Mouse (Mus musculus): Measurements from ENCODE around the gene Asic3.

Gene Asic3

GRCm38 (mm10) chr5:24413042-24413693 is at the start of gene Asic3:
TSS of gene Asic3 (plus strand) at chr5:24413392.
- no peak for DNase-seq (ENCODE audit: low spot score)

- no peak for DNase-seq (ENCODE audit: low spot score)
Measured at GRCm38 (mm10) chr5:24363467-24363866, 49.7 kb upstream of the Asic3 start.

DNA sequence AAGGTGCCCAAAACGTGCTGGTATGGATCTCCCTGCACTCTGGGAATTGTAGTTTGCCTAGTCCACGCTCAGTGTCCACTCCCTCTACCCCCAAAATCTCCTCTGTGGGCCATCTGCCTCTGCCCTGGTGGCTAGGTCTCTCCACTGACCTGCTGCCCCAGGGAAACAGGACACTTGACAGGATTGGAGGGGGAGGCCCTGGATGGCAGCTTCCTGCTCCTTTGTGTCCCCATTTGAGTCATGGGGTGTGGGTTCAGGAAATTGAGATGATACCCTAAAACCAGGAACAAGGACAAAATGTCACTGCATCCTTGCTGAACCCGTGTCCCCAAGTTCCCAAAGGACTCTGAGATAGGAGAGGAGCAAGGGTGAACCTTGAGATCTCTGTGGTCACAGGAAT is 49.1 kb upstream of the Asic3 start:
- no peak for DNase-seq (ENCODE audit: low spot score)

DNA sequence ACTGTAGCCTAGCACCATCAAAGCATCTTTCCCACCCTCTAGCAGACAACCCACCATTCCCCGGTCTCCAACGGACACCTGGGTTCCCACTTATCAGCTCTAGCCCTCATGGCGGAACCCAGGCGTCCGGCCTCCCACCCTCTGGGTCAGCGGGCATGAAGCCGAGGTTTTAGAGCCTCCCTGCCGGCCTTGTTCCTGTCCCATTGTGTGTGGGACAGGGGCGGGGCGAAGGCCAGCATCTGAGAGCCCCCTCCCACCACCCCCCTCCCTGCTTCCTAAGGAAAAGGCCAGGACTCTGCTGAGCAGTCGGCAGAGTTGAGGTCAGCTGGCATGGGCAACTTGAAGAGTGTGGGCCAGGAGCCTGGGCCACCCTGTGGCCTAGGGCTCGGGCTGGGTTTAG is 48.7 kb upstream of the Asic3 start, which contains the start of gene Nos3:
Nos3 (plus strand) TSS at position 303 of the 400 bp plus-strand sequence.
- no peak for DNase-seq (ENCODE audit: low spot score)

DNA sequence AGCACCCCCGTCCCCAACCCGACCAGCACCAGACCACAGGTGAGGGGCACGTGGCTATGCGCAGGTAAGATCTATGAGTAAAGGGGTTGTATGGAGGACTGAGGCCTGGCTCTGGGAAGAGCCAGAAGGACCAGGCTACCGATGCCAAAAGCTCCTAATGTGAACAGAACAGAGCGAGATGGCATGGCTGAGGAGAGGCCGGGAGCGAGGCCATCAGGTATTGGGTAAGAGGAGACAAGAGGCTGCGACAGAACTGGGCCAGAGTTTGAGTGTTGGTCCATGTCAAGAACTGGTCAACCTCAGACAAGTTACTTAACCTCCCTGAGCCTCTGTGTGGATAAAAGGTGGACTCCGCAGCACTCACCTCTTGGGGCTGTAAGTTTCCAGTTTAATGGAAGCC is 48.2 kb upstream of the Asic3 start:
- DNase-seq (ENCODE audit: low spot score), result no peak

GRCm38 (mm10) chr5:24365528-24365927 is 47.7 kb upstream of the Asic3 start:
- DNase-seq (ENCODE audit: low spot score), result no peak

GRCm38 (mm10) chr5:24366426-24366825 is 46.8 kb upstream of the Asic3 start:
- no peak for DNase-seq (ENCODE audit: low spot score)

DNA sequence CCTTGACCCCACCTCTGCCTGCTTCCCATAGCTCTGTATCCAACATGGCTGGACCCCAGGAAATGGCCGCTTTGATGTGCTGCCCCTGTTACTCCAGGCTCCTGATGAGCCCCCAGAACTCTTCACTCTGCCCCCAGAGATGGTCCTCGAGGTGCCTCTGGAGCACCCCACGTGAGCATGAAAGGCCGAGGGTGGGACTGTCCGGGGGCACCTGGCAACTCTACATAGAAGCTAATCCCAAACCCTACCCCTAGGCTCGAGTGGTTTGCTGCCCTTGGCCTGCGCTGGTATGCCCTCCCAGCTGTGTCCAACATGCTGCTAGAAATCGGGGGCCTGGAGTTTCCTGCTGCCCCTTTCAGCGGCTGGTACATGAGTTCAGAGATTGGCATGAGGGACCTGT is 43.4 kb upstream of the Asic3 start:
- DNase-seq (ENCODE audit: low spot score), result no peak

DNA sequence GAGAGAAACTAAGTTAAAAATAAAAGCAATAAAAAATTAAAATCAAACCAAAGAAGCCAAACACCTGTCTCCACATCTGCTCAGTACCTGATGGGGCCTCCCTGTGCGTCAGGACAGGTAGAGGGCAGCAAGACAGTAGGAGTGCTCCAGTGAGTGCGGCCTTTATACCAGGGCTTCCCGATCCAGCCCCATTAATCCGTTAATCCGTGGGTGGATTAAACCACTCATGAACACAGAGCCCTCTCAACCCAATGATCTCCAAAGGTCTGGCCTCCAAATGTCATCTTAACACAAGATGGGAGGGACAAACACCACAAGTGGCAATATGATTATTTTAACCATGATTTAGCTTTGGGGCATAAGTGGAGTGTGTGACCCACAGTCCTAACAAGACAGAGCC is 39.4 kb upstream of the Asic3 start:
- DNase-seq (ENCODE audit: low spot score), result no peak

GRCm38 (mm10) chr5:24374216-24374615 is 39.0 kb upstream of the Asic3 start:
- no peak for DNase-seq (ENCODE audit: low spot score)

GRCm38 (mm10) chr5:24374666-24375328 is 38.4 kb upstream of the Asic3 start:
- DNase-seq (ENCODE audit: low spot score), result no peak

DNA sequence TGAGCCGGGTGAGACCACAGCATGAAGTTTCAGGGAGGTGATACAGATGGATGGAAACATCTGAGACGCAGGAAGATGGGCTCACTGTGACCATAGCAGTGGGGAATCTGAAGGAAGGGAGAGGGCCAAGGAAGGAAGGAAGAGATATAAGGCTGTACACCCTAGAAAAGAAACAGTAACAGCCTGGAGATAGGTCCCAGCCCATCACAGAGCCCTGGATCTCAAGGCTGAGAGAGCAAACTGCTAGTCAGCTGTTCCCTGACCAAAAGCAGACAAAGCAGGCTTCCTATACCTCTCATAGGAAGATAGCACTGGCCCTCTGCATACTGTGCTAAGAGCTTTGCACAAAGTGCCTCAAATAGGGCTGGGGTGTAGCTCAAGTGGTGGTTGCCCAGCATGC is 34.5 kb upstream of the Asic3 start:
- no peak for DNase-seq (ENCODE audit: low spot score)

GRCm38 (mm10) chr5:24379501-24379900 is 33.7 kb upstream of the Asic3 start:
- DNase-seq (ENCODE audit: low spot score), result no peak

DNA sequence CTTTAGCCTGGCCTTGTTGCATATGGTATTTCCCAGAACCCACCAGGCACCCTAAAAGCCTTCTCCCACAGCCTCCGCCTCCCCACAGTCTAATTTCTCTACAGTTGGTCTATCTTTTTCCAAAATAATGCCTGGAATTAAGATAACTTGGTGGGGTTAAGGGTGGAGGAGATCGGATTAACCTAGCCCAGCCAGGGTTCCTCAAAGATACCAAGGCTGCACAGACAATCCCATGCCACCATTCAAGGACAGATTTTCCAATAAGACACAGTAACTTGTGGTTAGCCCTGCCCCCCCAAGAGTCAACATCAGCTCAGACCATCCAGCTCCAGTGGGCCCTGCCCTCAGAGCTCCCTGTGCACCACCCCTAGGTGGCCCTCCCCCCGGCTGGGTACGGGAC is 32.7 kb upstream of the Asic3 start:
- DNase-seq (ENCODE audit: low spot score), result no peak

DNA sequence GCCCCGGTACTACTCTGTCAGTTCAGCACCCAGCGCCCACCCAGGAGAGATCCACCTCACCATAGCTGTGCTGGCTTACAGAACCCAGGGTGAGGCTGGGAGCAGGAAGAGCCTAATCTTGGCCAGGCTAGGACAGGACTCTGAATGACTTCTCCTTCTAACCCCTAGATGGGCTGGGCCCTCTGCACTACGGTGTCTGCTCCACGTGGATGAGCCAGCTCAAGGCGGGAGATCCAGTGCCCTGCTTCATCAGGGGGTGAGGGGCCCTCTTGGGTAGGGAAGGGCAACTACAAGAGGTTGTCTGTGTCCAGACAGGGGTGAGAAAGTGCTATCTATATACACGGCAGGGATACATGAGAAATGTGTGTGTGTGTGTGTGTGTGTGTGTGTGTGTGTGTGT is 31.7 kb upstream of the Asic3 start:
- DNase-seq (ENCODE audit: low spot score), result no peak

- no peak for DNase-seq (ENCODE audit: low spot score)
Measured at GRCm38 (mm10) chr5:24381988-24382387, 31.2 kb upstream of the Asic3 start.

- DNase-seq (ENCODE audit: low spot score), result peak; percentile 94
Measured at GRCm38 (mm10) chr5:24383026-24383859, 29.9 kb upstream of the Asic3 start.

- peak; percentile 46 for DNase-seq (ENCODE audit: low spot score)
Measured at GRCm38 (mm10) chr5:24384407-24384806, 28.8 kb upstream of the Asic3 start.

- no peak for DNase-seq (ENCODE audit: low spot score)
Measured at GRCm38 (mm10) chr5:24385374-24385773, 27.8 kb upstream of the Asic3 start.

GRCm38 (mm10) chr5:24385887-24386550 is 27.2 kb upstream of the Asic3 start:
- DNase-seq (ENCODE audit: low spot score), result no peak

GRCm38 (mm10) chr5:24387264-24388241 is 25.6 kb upstream of the Asic3 start:
- peak; percentile 70 for DNase-seq (ENCODE audit: low spot score)
